Mouse (Mus musculus) limb, embryonic 13.5 days (tissue): ENCODE measurements at regions not wholly inside any gene's neighbourhood (a gene's known extent, or its start where the extent isn't known, plus 50 kb on each side); places are given as distances from the start of the nearest gene placed in this dataset.

Experiments
- ATAC-seq: fragments of 200-750 bp; cut with Nextera tagmentation; 2 replicates; pipeline ENCODE4 v1.8.0; 2017; ENCODE audit warnings: low read depth, moderate number of reproducible peaks, moderate TSS enrichment; ENCODE audit not compliant: low FRiP score
- H3K27ac ChIP-seq: fragments of 300-500 bp; sonication (generic); 2 replicates; pipeline ENCODE4 v1.5.1; 2015; ENCODE audit warnings: inconsistent platforms, mild to moderate bottlenecking, moderate library complexity
- H3K27me3 ChIP-seq: fragments of 300-500 bp; sonication (generic); 2 replicates; pipeline ENCODE4 v1.6.1; 2015; ENCODE audit warnings: mild to moderate bottlenecking, inconsistent platforms
- H3K36me3 ChIP-seq: fragments of 300-500 bp; sonication (generic); 2 replicates; pipeline ENCODE4 v1.6.1; 2015; ENCODE audit warnings: inconsistent platforms, mild to moderate bottlenecking, moderate library complexity
- H3K4me1 ChIP-seq: fragments of 300-500 bp; sonication (generic); 2 replicates; pipeline ENCODE4 v1.6.1; 2015; ENCODE audit warnings: inconsistent platforms
- H3K4me2 ChIP-seq: fragments of 300-500 bp; sonication (generic); replicated peaks from 2 replicates; pipeline ENCODE4 v1.6.1; 2015; ENCODE audit warnings: inconsistent platforms, mild to moderate bottlenecking, moderate library complexity
- H3K4me3 ChIP-seq: fragments of 300-500 bp; sonication (generic); 2 replicates; pipeline ENCODE4 v1.5.1; 2015; ENCODE audit warnings: moderate library complexity, mild to moderate bottlenecking, inconsistent platforms
- H3K9ac ChIP-seq: fragments of 300-500 bp; sonication (generic); 2 replicates; pipeline ENCODE4 v1.6.1; 2015; ENCODE audit warnings: mild to moderate bottlenecking, inconsistent platforms
- H3K9me3 ChIP-seq: fragments of 300-500 bp; sonication (generic); 2 replicates; pipeline ENCODE4 v1.6.1; 2016; ENCODE audit warnings: inconsistent platforms
- WGBS: fragments of 180-500 bp; shearing (Covaris S2); methylation state at CpG from one replicate; pipeline ENCODE4 v1.1.7; 2015; 5-methylcytosine and 5-hydroxymethylcytosine counted together

DNA sequence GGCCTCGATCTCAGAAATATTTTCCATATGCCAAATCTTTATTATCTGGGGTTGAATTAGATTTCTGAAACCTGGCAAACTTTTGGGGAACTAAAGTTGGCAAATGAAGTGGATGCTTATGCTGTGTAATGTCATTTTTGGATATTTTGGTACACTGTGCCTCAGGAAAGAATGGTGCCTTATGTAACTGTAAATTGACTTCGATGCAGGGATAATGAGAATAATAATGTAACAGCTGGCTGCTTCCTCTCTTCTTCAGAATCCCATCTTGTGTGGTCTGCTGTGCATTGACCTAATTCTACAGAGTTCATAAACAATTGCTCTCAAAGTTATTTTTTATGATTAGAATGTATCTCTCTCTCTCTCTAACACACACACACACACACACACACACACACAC lies 545.6 kb downstream of the Tfap2b start:
- ATAC-seq: no peak
- Histone ChIP-seq H3K36me3 (no peaks in the 10 kb centered on the region), H3K4me3 (no peak overlapping the region), H3K9me3 (no peaks in the 10 kb centered on the region), H3K27ac (no peak overlapping the region), H3K4me1 (no peaks in the 10 kb centered on the region), H3K9ac (no peak overlapping the region), H3K27me3 (no peaks in the 10 kb centered on the region), H3K4me2 (no peak overlapping the region)
- 90% methylated on average over 2 of the region's 2 CpGs for WGBS

DNA sequence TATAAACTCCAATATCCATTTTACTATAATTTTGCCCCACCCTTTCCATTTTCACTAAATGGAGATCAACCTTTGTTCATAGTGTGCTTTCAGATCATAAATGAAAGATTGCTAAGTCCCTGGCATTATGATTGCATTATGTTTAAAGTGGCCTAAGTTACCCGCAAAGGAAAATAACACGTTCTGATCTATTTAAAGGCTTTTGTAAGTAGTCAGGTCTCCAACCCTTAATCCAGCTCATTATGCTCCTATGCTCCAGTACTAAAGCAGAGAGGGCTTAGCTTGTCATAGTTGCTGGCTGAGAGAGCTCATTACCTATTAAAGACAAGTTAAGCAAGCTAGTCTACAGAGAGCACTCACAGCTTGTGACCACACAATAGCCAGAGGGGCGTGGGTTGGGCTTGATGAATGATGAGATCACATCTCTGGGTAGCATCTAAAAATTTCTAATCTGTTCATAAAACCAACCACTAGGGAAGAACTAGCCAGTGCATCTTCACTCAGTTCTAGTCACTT lies 549.3 kb downstream of the Tfap2b start:
- ATAC-seq: no peak

DNA sequence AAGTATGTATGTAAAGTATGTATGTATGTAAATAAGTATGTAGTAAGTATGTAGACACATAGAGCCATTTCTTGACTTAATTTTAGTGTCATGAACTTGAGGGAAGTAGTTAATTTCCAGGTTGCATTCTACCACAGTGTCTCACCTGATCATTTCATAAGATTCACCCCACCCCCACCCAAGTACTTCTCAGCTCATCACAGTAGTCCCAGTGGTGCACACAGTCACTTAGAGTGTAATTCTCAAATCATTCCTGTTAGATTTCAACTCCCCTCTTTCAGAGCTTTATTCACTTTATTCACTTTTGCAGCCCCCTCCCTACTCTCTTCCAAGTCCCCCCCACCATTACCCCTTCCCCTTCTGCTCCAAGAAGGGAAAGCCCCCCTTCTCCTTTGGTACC lies 558.2 kb downstream of the Tfap2b start:
- no peaks in the 10 kb centered on the region for H3K27me3 ChIP-seq
- no peak overlapping the region for H3K4me2 ChIP-seq

More for the DNA sequence above, 549.3 kb downstream of the Tfap2b start:
- Histone ChIP-seq H3K9ac (no peak overlapping the region), H3K4me1 (no peaks in the 10 kb centered on the region), H3K27me3 (no peaks in the 10 kb centered on the region), H3K36me3 (no peaks in the 10 kb centered on the region), H3K27ac (no peak overlapping the region), H3K9me3 (no peaks in the 10 kb centered on the region), H3K4me2 (no peak overlapping the region), H3K4me3 (no peak overlapping the region)
- WGBS: 66% methylated on average over 3 of the region's 3 CpGs

DNA sequence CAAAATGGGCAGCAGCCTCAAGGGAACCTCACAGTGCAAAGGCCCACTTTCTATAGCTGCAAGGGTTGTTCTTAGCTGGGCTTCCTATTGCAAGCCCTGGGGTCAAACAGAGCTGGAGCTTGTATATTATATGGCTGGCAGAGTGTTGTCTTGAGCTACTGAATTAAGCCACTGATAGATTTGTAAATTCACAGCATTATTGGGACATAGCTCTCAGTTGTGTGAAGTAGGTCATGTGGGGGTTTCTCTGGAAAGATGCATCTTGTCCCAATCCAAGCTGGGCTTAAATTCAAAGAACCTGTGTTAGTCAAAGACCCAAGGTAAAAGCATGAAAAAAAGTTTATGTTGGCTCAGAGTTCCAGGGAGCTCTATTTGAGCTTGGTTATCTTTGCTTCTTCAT lies 563.6 kb downstream of the Tfap2b start:
- Histone ChIP-seq H3K9ac (no peak overlapping the region), H3K4me1 (peaks cover 14% of the 10 kb centered on the region), H3K27me3 (no peaks in the 10 kb centered on the region), H3K36me3 (no peaks in the 10 kb centered on the region), H3K4me2 (no peak overlapping the region), H3K4me3 (no peak overlapping the region), H3K9me3 (no peaks in the 10 kb centered on the region), H3K27ac (no peak overlapping the region)
- ATAC-seq: no peak

More for the DNA sequence above, 558.2 kb downstream of the Tfap2b start:
- no peaks in the 10 kb centered on the region for H3K36me3 ChIP-seq
- ATAC-seq: no peak
- no peak overlapping the region for H3K4me3 ChIP-seq
- H3K9me3 ChIP-seq: no peaks in the 10 kb centered on the region
- no peak overlapping the region for H3K9ac ChIP-seq
- peaks cover 19% of the 10 kb centered on the region for H3K4me1 ChIP-seq
- H3K27ac ChIP-seq: no peak overlapping the region

DNA sequence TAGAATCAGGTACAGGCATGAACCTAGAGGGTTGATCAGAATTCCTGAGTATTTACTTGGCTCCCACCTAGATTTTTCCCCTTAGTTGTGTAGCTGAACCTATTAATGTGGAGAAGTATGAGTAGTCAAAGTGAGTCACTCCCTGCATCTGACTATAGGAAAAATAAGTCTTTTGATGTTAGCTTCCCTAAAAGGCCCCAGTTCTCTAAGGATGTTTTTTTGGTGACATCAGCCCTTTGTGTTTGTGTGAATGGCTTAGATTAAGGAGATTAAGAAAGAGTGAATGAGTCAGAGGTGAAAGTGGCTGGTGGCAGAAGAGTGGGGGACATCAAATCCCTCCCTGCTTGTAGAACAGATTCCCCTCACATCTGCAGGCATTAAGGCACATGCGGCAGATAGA lies 565.8 kb downstream of the Tfap2b start:
- no peak overlapping the region for H3K4me2 ChIP-seq
- H3K27ac ChIP-seq: no peak overlapping the region
- H3K27me3 ChIP-seq: no peaks in the 10 kb centered on the region
- no peak overlapping the region for H3K9ac ChIP-seq
- H3K9me3 ChIP-seq: no peaks in the 10 kb centered on the region
- 78% methylated on average over 1 of the region's 1 CpGs for WGBS
- no peak for ATAC-seq
- H3K4me3 ChIP-seq: no peak overlapping the region
- no peaks in the 10 kb centered on the region for H3K4me1 ChIP-seq
- no peaks in the 10 kb centered on the region for H3K36me3 ChIP-seq

DNA sequence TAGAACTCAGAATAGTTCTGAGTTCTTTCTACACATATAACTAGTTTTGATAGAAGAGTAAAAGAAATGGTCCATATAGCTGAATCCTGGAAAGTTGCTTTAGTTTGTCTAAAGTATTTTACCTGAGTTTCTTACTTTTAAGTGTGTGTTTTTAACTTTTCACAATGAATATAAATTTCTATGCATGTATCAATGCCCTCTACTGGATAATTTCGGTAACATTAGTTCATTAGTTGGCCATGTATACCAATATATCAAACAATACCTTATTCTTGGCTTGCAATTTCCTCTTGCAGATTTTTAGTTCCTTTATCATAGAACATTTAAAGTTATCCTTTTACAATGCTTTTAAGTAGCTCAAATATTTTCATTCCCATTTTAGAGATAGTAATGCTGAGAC lies 568.8 kb downstream of the Tfap2b start:
- no peaks in the 10 kb centered on the region for H3K36me3 ChIP-seq
- no peak overlapping the region for H3K9ac ChIP-seq
- no peaks in the 10 kb centered on the region for H3K4me1 ChIP-seq
- no peak for ATAC-seq
- no peak overlapping the region for H3K4me3 ChIP-seq
- WGBS: 72% methylated on average over 1 of the region's 1 CpGs
- no peaks in the 10 kb centered on the region for H3K9me3 ChIP-seq
- H3K27me3 ChIP-seq: no peaks in the 10 kb centered on the region
- no peak overlapping the region for H3K4me2 ChIP-seq
- no peak overlapping the region for H3K27ac ChIP-seq

DNA sequence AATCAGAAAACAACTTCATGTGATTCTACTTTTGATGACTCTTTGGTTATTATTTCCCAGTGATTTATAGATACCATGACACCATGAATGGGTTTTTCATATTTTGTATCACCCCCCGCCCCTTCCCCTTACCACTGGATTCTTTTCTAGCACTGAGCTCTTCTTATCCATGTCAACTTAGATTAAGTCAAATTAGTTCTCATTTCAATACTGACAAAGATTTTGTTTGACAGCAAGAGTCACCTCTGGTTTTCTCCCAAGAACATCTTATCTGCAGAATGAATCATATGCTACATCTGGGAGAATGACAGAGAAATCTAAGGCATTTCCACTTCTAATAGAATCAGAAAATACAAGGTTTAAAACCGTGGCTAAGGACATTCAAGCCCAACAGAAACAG lies 578.3 kb downstream of the Tfap2b start:
- WGBS: 81% methylated on average over 2 of the region's 2 CpGs
- no peak for ATAC-seq
- H3K4me3 ChIP-seq: no peak overlapping the region
- no peak overlapping the region for H3K9ac ChIP-seq
- H3K27ac ChIP-seq: no peak overlapping the region
- H3K4me1 ChIP-seq: no peaks in the 10 kb centered on the region
- no peaks in the 10 kb centered on the region for H3K9me3 ChIP-seq
- no peaks in the 10 kb centered on the region for H3K36me3 ChIP-seq
- H3K4me2 ChIP-seq: no peak overlapping the region
- H3K27me3 ChIP-seq: no peaks in the 10 kb centered on the region

DNA sequence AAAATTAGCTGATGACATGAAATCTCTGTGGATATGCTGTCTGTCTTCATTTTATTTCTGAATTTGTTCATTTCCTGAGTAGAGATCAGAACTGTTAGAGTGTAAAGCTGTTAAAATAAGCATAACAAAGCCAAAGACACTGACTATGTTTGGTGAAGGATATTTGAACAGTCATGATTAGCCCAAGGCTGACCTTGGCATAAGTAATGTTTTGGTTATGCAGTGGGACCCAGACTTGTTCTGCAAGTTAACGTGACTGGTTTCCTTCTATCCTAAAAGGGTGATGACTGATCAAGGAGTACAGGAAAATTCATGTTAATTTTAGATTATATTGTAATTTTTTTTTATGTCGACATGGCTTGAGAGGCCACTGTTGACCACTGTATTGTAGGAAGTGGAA lies 585.4 kb downstream of the Tfap2b start:
- no peaks in the 10 kb centered on the region for H3K27me3 ChIP-seq
- 75% methylated on average over 2 of the region's 2 CpGs for WGBS
- H3K4me2 ChIP-seq: no peak overlapping the region
- no peaks in the 10 kb centered on the region for H3K36me3 ChIP-seq
- H3K4me3 ChIP-seq: no peak overlapping the region
- no peaks in the 10 kb centered on the region for H3K9me3 ChIP-seq
- H3K9ac ChIP-seq: no peak overlapping the region
- ATAC-seq: no peak
- H3K27ac ChIP-seq: no peak overlapping the region
- H3K4me1 ChIP-seq: no peaks in the 10 kb centered on the region

DNA sequence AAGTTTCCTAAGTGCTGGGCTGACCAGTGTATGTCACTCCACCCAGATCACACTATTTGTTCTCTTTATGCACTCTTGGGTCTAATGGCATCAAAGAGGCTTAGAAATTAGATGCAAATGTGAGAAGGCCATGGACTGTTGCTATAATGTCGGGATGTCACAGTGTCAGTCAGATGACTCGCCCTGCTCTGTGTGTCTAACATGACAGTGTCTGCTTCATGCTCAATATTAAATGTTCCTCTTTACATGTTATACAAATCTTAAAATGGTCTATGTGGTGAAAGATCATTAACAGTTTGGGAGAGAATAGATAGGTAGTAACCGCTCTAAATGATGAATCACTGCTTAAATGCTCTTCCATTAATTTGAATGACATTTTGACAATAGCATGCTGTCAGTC lies 617.2 kb downstream of the Tfap2b start:
- Histone ChIP-seq H3K27ac (no peak overlapping the region), H3K27me3 (no peaks in the 10 kb centered on the region), H3K4me2 (no peak overlapping the region), H3K9ac (no peak overlapping the region), H3K4me1 (no peaks in the 10 kb centered on the region), H3K4me3 (no peak overlapping the region), H3K36me3 (no peaks in the 10 kb centered on the region), H3K9me3 (no peaks in the 10 kb centered on the region)
- ATAC-seq: no peak
- 79% methylated on average over 3 of the region's 3 CpGs for WGBS

DNA sequence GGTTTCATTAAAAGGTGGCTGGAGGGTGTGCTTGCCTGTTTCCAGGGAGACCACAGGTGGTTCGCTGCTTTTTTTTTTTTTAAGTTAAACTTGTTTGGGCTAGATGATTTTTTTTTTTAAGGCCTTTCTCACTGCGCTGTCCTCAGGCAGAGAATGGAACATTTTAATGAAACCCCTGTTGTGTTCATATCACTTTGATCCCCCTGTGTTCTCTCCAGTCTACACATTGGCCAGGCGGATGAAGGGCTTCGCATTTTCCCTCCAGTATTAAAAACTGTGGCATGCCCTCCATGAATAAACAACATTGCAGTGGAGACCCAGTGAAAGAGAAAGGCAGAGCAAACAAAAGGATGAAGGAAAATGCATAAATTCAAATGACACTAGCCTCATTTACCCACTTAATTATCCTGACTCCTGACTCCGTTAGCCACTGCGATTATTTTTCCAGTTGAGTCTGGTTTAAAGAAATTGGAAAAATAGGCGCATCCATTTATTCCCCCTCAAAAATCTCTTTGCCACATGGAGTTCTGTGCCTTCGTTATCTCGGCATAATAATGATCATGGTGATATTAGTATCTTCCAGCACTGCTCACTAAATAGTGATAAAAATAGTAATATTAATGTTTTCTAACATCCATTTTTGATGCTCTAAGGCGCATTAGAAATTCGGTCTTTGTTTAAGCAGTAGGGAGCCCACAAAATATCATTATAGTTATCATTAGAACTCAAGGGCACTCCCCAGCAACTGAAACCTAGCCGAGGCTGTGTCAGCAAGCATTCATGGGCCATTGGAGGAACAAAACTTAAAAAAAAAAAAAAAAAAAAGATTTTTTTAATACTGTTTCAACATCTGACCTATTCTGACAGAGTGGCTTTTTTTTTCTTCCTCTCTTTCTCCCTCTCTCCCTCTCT lies 618.0 kb downstream of the Tfap2b start:
- H3K4me1 ChIP-seq: no peaks in the 10 kb centered on the region
- H3K9ac ChIP-seq: no peak overlapping the region
- H3K36me3 ChIP-seq: no peaks in the 10 kb centered on the region
- no peak overlapping the region for H3K4me2 ChIP-seq
- H3K9me3 ChIP-seq: no peaks in the 10 kb centered on the region
- WGBS: 77% methylated on average over 12 of the region's 12 CpGs
- no peak overlapping the region for H3K27ac ChIP-seq
- H3K4me3 ChIP-seq: no peak overlapping the region
- no peaks in the 10 kb centered on the region for H3K27me3 ChIP-seq
- no peak for ATAC-seq

DNA sequence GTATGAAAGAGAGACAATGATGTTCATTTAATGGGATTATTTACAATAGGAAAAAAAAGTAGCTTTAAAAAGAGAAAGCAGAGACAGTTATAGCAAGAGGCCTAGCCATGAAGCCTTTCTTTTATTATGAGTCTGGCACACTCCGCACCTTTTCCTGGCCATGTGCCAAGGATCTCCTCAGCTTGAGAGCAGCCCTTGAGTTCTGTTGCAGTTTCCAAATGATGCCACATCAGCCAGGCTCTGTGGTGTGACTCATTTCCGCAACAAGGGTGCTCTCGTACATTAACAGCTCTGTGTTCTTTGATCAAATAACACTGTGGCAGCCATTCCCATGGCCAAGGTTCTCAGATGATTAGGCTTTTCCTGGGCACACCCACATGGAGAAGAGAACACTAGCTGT lies 641.2 kb downstream of the Tfap2b start:
- Histone ChIP-seq H3K4me2 (no peak overlapping the region), H3K4me1 (no peaks in the 10 kb centered on the region), H3K27me3 (no peaks in the 10 kb centered on the region), H3K4me3 (no peak overlapping the region), H3K36me3 (no peaks in the 10 kb centered on the region), H3K9me3 (no peaks in the 10 kb centered on the region), H3K9ac (no peak overlapping the region), H3K27ac (no peak overlapping the region)
- ATAC-seq: peak; percentile 54; the same call in 1 of the 2 replicates
- 56% methylated on average over 3 of the region's 3 CpGs for WGBS

DNA sequence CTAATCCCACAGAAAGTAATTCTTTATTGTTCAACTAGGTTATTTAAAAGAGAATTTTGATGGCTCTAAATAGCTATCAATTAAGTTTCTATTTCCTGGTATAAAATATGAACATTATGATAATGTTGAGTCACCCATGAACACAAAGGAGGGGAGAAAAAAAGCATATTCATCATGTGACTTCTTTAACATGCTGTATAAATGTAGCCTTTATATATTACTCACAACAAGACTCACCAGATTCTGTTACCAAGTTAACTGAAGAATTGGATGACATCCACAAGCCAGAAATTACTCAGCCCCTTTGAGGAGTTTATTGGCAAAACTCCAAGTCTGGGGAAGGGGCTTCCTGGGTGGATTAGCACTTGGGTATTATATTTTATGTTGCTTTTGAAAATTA lies 648.5 kb downstream of the Tfap2b start:
- H3K27ac ChIP-seq: no peak overlapping the region
- H3K36me3 ChIP-seq: no peaks in the 10 kb centered on the region
- ATAC-seq: no peak
- no peak overlapping the region for H3K9ac ChIP-seq
- H3K4me2 ChIP-seq: no peak overlapping the region
- H3K27me3 ChIP-seq: no peaks in the 10 kb centered on the region
- H3K4me3 ChIP-seq: no peak overlapping the region
- no peaks in the 10 kb centered on the region for H3K9me3 ChIP-seq
- no peaks in the 10 kb centered on the region for H3K4me1 ChIP-seq

DNA sequence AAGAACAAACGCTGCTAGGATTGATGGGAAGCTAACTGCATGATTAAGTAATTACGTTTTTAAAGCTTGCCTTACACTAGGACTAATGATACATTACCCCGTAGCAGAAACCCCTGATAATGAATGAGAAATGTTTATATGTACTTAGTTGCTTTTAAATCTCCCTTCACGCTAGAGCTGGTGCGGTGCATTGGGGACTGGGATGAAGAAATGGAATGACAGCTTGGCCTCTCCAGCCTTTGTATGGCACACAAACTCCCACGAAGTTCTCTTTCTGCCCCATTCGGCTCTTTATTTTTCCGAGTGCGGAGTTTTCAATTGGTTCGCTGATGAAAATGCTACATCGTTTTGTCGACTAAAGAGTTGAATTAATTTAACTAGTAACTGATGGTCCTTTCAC lies 659.8 kb downstream of the Tfap2b start:
- ATAC-seq: no peak
- 71% methylated on average over 12 of the region's 12 CpGs for WGBS

More for the DNA sequence above, 659.8 kb downstream of the Tfap2b start:
- Histone ChIP-seq H3K9ac (no peak overlapping the region), H3K27ac (no peak overlapping the region), H3K4me1 (no peaks in the 10 kb centered on the region), H3K9me3 (no peaks in the 10 kb centered on the region), H3K4me2 (no peak overlapping the region), H3K27me3 (no peaks in the 10 kb centered on the region), H3K36me3 (no peaks in the 10 kb centered on the region), H3K4me3 (no peak overlapping the region)
